In genomic region chr9:75385218-75385974, GRCm38 (mm10) we compare ENCODE assay signal across 35 mouse cellular contexts. TPM values are rescaled to one million over a fixed set of nuclear protein-coding genes. Genes with fewer than 3 reads are reported as not detected.
DNase-seq lines count a peak whose midpoint lies in the region; ATAC-seq and TF ChIP-seq lines count a peak whose summit lies in the region.
"Had no signal": no experiment of that assay in that cellular context is flagged by ENCODE, and none has a peak within 500 bp of the region (broad histone marks: within the 10 kb centered on the region; RNA-seq: fewer than 3 reads in every experiment).

No protein-coding gene starts in this region.

- in situ Hi-C loops in CH12.LX (cut with MboI; ENCODE audit: low pct_ligation_motif_present, low pct_unique_long_range_greater_than_20kb, low sequenced_read_pairs) = no loop called here

- no peak overlapping the region for H3K4me2 ChIP-seq in forebrain, postnatal 0 days (ENCODE audit: low read depth)
- H3K4me2 ChIP-seq in forebrain, embryonic 13.5 days = no peak overlapping the region
- no peak overlapping the region for H3K4me2 ChIP-seq in CH12.LX (ENCODE audit: insufficient read depth, low read depth, poor library complexity, severe bottlenecking)
- H3K4me2 ChIP-seq in neural tube, embryonic 15.5 days = no peak overlapping the region
- H3K4me2 ChIP-seq: forebrain, embryonic 15.5 days; heart, embryonic 13.5 days; limb, embryonic 15.5 days; lung, embryonic 15.5 days; midbrain, embryonic 13.5 days had no signal

- ATAC-seq in forebrain, postnatal 0 days = peak; percentile 18
- ATAC-seq in forebrain, embryonic 13.5 days = no peak
- ATAC-seq in neural tube, embryonic 15.5 days (ENCODE audit: low FRiP score) = no peak
- ATAC-seq: hindbrain, embryonic 16.5 days had no signal

- no peaks in the 10 kb centered on the region for H3K27me3 ChIP-seq in forebrain, postnatal 0 days (ENCODE audit: insufficient read depth, low read length)
- no peaks in the 10 kb centered on the region for H3K27me3 ChIP-seq in forebrain, embryonic 13.5 days
- no peaks in the 10 kb centered on the region for H3K27me3 ChIP-seq in CH12.LX (replicated peaks)
- no peaks in the 10 kb centered on the region for H3K27me3 ChIP-seq in neural tube, embryonic 15.5 days (replicated peaks)
- H3K27me3 ChIP-seq: forebrain, embryonic 15.5 days; heart, embryonic 13.5 days; limb, embryonic 15.5 days; lung, embryonic 15.5 days; midbrain, embryonic 13.5 days had no signal

- TF ChIP-seq RAD21 in CH12.LX (IDR thresholded peaks at IDR 0.05; ENCODE audit: low read depth, low read length) = no peak

- TF ChIP-seq EP300 in CH12.LX (IDR thresholded peaks at IDR 0.05; ENCODE audit: low read length) = no peak

- dilution Hi-C loops in CH12.LX (cut with MboI; ENCODE audit: extremely low pct_ligation_motif_present, extremely low pct_unique_long_range_greater_than_20kb, low sequenced_read_pairs) = no loop called here

- no peaks in the 10 kb centered on the region for H3K79me2 ChIP-seq in CH12.LX (replicated peaks; ENCODE audit: control insufficient read depth, extremely low read depth, insufficient read depth, poor library complexity, severe bottlenecking)

- H3K4me1 ChIP-seq in forebrain, postnatal 0 days (ENCODE audit: insufficient read depth) = no peaks in the 10 kb centered on the region
- H3K4me1 ChIP-seq in forebrain, embryonic 13.5 days = no peaks in the 10 kb centered on the region
- no peaks in the 10 kb centered on the region for H3K4me1 ChIP-seq in CH12.LX (ENCODE audit: control insufficient read depth in 1 of 2, insufficient read depth in 2 of 2)
- H3K4me1 ChIP-seq in neural tube, embryonic 15.5 days = no peaks in the 10 kb centered on the region
- H3K4me1 ChIP-seq: forebrain, embryonic 15.5 days; heart, embryonic 13.5 days; hindbrain, embryonic 10.5 days; limb, embryonic 10.5 days; limb, embryonic 15.5 days; lung, embryonic 15.5 days; midbrain, embryonic 13.5 days had no signal

- H3K9me3 ChIP-seq in forebrain, postnatal 0 days (ENCODE audit: low read length) = no peaks in the 10 kb centered on the region
- no peaks in the 10 kb centered on the region for H3K9me3 ChIP-seq in forebrain, embryonic 13.5 days (replicated peaks)
- no peaks in the 10 kb centered on the region for H3K9me3 ChIP-seq in CH12.LX (replicated peaks; ENCODE audit: low read length)
- H3K9me3 ChIP-seq in neural tube, embryonic 15.5 days (replicated peaks) = no peaks in the 10 kb centered on the region
- H3K9me3 ChIP-seq: forebrain, embryonic 15.5 days; heart, embryonic 13.5 days; hindbrain, embryonic 10.5 days; limb, embryonic 10.5 days; limb, embryonic 15.5 days; lung, embryonic 15.5 days; midbrain, embryonic 13.5 days had no signal

- H3K4me3 ChIP-seq in forebrain, postnatal 0 days (ENCODE audit: low read depth, low read length) = no peak overlapping the region
- H3K4me3 ChIP-seq in forebrain, embryonic 13.5 days = no peak overlapping the region
- H3K4me3 ChIP-seq in CH12.LX (replicated peaks in 1 of 3; ENCODE audit: low read depth in 2 of 3, low read length in 2 of 3, poor library complexity in 1 of 3) = no peak overlapping the region
- no peak overlapping the region for H3K4me3 ChIP-seq in neural tube, embryonic 15.5 days (replicated peaks)
- H3K4me3 ChIP-seq: forebrain, embryonic 15.5 days; heart, embryonic 13.5 days; hindbrain, embryonic 10.5 days; limb, embryonic 10.5 days; limb, embryonic 15.5 days; lung, embryonic 15.5 days; midbrain, embryonic 13.5 days had no signal

- H3K36me3 ChIP-seq in forebrain, postnatal 0 days (ENCODE audit: insufficient read depth) = peaks cover 40% of the 10 kb centered on the region
- peaks cover 45% of the 10 kb centered on the region for H3K36me3 ChIP-seq in forebrain, embryonic 13.5 days (ENCODE audit: poor library complexity, severe bottlenecking)
- H3K36me3 ChIP-seq in CH12.LX (replicated peaks in 1 of 2; ENCODE audit: control insufficient read depth in 1 of 2, insufficient read depth in 1 of 2, low read length in 1 of 2) = peaks cover 27 to 52% of the 10 kb centered on the region in 2 experiments
- H3K36me3 ChIP-seq in neural tube, embryonic 15.5 days = peaks cover 32% of the 10 kb centered on the region

- no peak for TF ChIP-seq CTCF in forebrain, postnatal 0 days (IDR thresholded peaks at IDR 0.05; ENCODE audit: low read depth)
- TF ChIP-seq CTCF in CH12.LX (conservative IDR thresholded peaks at IDR 0.05 in 1 of 2, IDR thresholded peaks at IDR 0.05 in 1 of 2; ENCODE audit: low read depth in 2 of 2, low read length in 2 of 2) = no peak

- no peak for DNase-seq in forebrain, postnatal 0 days
- DNase-seq in lung, postnatal 25 days (ENCODE audit: low spot score) = peak; percentile 37
- no peak for DNase-seq in lung, postnatal 4 days
- DNase-seq in CH12.LX (ENCODE audit: extremely low read depth) = no peak
- DNase-seq in gonadal fat pad, adult 2 months (ENCODE audit: low read depth) = peak; percentile 96
- DNase-seq in frontal cortex, adult 2 months (ENCODE audit: extremely low spot score in 1 of 2, low spot score in 1 of 2) = no peak
- DNase-seq: cerebellum, adult 9-10 months; cerebellum, postnatal 36 days; heart, postnatal 10 days; kidney, adult 11 months; kidney, postnatal 14 days; layer of hippocampus, adult 9-11 months; right cerebral cortex, adult 18-20 months; right cerebral cortex, postnatal 4 days; thymus, postnatal 14 days had no signal

- H3K27ac ChIP-seq in forebrain, postnatal 0 days (ENCODE audit: low read depth, low read length) = no peak overlapping the region
- H3K27ac ChIP-seq in forebrain, embryonic 13.5 days = no peak overlapping the region
- no peak overlapping the region for H3K27ac ChIP-seq in CH12.LX (ENCODE audit: insufficient read depth, low read depth)
- H3K27ac ChIP-seq in neural tube, embryonic 15.5 days (replicated peaks) = no peak overlapping the region
- H3K27ac ChIP-seq: forebrain, embryonic 15.5 days; heart, embryonic 13.5 days; hindbrain, embryonic 10.5 days; limb, embryonic 10.5 days; limb, embryonic 15.5 days; liver, embryonic 14.5 days; lung, embryonic 15.5 days; midbrain, embryonic 13.5 days had no signal

- H3K9ac ChIP-seq in forebrain, postnatal 0 days = no peak overlapping the region
- H3K9ac ChIP-seq in forebrain, embryonic 13.5 days = no peak overlapping the region
- H3K9ac ChIP-seq in CH12.LX (ENCODE audit: insufficient read depth, low read depth) = no peak overlapping the region
- no peak overlapping the region for H3K9ac ChIP-seq in neural tube, embryonic 15.5 days (replicated peaks)
- H3K9ac ChIP-seq: forebrain, embryonic 15.5 days; heart, embryonic 13.5 days; limb, embryonic 15.5 days; liver, embryonic 14.5 days; lung, embryonic 15.5 days; midbrain, embryonic 13.5 days had no signal

- TF ChIP-seq POLR2A in CH12.LX (IDR thresholded peaks at IDR 0.05; ENCODE audit: low read depth, low read length) = no peak

- 77% methylated on average over 9 of the region's 9 CpGs for WGBS in forebrain, postnatal 0 days
- 82% methylated on average over 9 of the region's 9 CpGs for WGBS in forebrain, embryonic 13.5 days
- WGBS in neural tube, embryonic 15.5 days = 87% methylated on average over 9 of the region's 9 CpGs

TF ChIP-seq in CH12.LX, 34 proteins besides CTCF, POLR2A, EP300 and RAD21:
- TF ChIP-seq MEF2A (IDR thresholded peaks at IDR 0.05; ENCODE audit: borderline replicate concordance, low read depth, low read length) = no peak
- TF ChIP-seq HCFC1 (IDR thresholded peaks at IDR 0.05; ENCODE audit: low read depth, low read length) = no peak
- TF ChIP-seq POLR2AphosphoS2 (IDR thresholded peaks at IDR 0.05; ENCODE audit: low read depth, low read length) = 0 out of 2 replicates have a peak, but pooled peaks have one; percentile 65

RNA-seq across cellular contexts. Expression of gene Mapk6, which starts 24.4 kb away (rescaled TPM):
- total RNA-seq in forebrain, postnatal 0 days (2014; rRNA removed) = 121 and 157 TPM in 2 replicates
- polyA plus RNA-seq in forebrain, postnatal 0 days (2015; fragmentation: Nextera tagmentation; extraction: Ambion mirVana) = 69.5 and 94.2 TPM in 2 replicates
- 139 and 157 TPM in 2 replicates for polyA plus RNA-seq in forebrain, embryonic 13.5 days (2015; fragmentation: Nextera tagmentation; extraction: Ambion mirVana)
- total RNA-seq in CH12.LX (2012; rRNA removed) = 34.2 and 41.0 TPM in 2 replicates
- total RNA-seq in CH12.LX (2014; rRNA removed) = 20.9 and 23.3 TPM in 2 replicates
- 53.5 and 62.2 TPM in 2 replicates for polyA plus RNA-seq in CH12.LX (2012; ENCODE audit: insufficient read length, low read depth)
- 36.2 and 36.9 TPM in 2 replicates for polyA plus RNA-seq in gonadal fat pad, adult 2 months (2012; rRNA removed)
- 133 and 150 TPM in 2 replicates for polyA plus RNA-seq in neural tube, embryonic 15.5 days (2015; fragmentation: Nextera tagmentation; extraction: Ambion mirVana)
- polyA plus RNA-seq in frontal cortex, adult 2 months (2012; rRNA removed) = 32.2 and 34.6 TPM in 2 replicates

RNA-seq across cellular contexts. Expression of gene Bcl2l10, which starts 37.8 kb away (rescaled TPM):
- total RNA-seq in forebrain, postnatal 0 days (2014; rRNA removed) = not detected in 2 replicates
- polyA plus RNA-seq in forebrain, postnatal 0 days (2015; fragmentation: Nextera tagmentation; extraction: Ambion mirVana) = not detected in 2 replicates
- polyA plus RNA-seq in forebrain, embryonic 13.5 days (2015; fragmentation: Nextera tagmentation; extraction: Ambion mirVana) = not detected in 2 replicates
- total RNA-seq in CH12.LX (2012; rRNA removed) (not detected in 2 replicates), CH12.LX (2014; rRNA removed) (not detected in 2 replicates)
- not detected in 2 replicates for polyA plus RNA-seq in CH12.LX (2012; ENCODE audit: insufficient read length, low read depth)
- 0.29 and 1.0 TPM in 2 replicates for polyA plus RNA-seq in gonadal fat pad, adult 2 months (2012; rRNA removed)
- polyA plus RNA-seq in neural tube, embryonic 15.5 days (2015; fragmentation: Nextera tagmentation; extraction: Ambion mirVana) = not detected in 2 replicates
- 0.06 TPM in 1 of 2 replicates, not detected in the other for polyA plus RNA-seq in frontal cortex, adult 2 months (2012; rRNA removed)
- total RNA-seq: gastrocnemius, adult 8-10 months; gastrocnemius, postnatal 4 days; heart, adult 8-10 months; heart, postnatal 10 days; megakaryocyte, adult 5-6 weeks; MEL had no signal
- polyA plus RNA-seq: embryonic facial prominence, embryonic 11.5 days; forebrain, embryonic 15.5 days; heart, embryonic 13.5 days; hindbrain, embryonic 10.5 days; hindbrain, embryonic 16.5 days; kidney, embryonic 14.5 days; limb, embryonic 10.5 days; limb, embryonic 15.5 days; liver, embryonic 14.5 days; lung, embryonic 15.5 days; midbrain, embryonic 13.5 days; neural tube, embryonic 11.5 days; stomach, embryonic 14.5 days had no signal

RNA-seq across cellular contexts. Expression of gene Leo1, which starts 55.9 kb away (rescaled TPM):
- 33.4 and 37.3 TPM in 2 replicates for total RNA-seq in forebrain, postnatal 0 days (2014; rRNA removed)
- polyA plus RNA-seq in forebrain, postnatal 0 days (2015; fragmentation: Nextera tagmentation; extraction: Ambion mirVana) = 31.4 and 39.8 TPM in 2 replicates
- 44.2 and 44.5 TPM in 2 replicates for polyA plus RNA-seq in forebrain, embryonic 13.5 days (2015; fragmentation: Nextera tagmentation; extraction: Ambion mirVana)
- total RNA-seq in CH12.LX (2012; rRNA removed) (49.9 and 59.7 TPM in 2 replicates), CH12.LX (2014; rRNA removed) (43.1 and 46.7 TPM in 2 replicates)
- 60.7 and 73.4 TPM in 2 replicates for polyA plus RNA-seq in CH12.LX (2012; ENCODE audit: insufficient read length, low read depth)
- 4.0 and 5.7 TPM in 2 replicates for polyA plus RNA-seq in gonadal fat pad, adult 2 months (2012; rRNA removed)
- polyA plus RNA-seq in neural tube, embryonic 15.5 days (2015; fragmentation: Nextera tagmentation; extraction: Ambion mirVana) = 39.9 and 43.4 TPM in 2 replicates
- polyA plus RNA-seq in frontal cortex, adult 2 months (2012; rRNA removed) = 16.5 and 17.3 TPM in 2 replicates

Comparison
In these comparisons a context has a peak if more than half of its experiments do, and no peak if none do; other contexts are left out.
1. DNase-seq: peak in lung, postnatal 25 days (single experiment) and gonadal fat pad, adult 2 months (single experiment); none in forebrain, postnatal 0 days (single experiment), lung, postnatal 4 days (0 of 2), CH12.LX (single experiment) and frontal cortex, adult 2 months (0 of 2).